Mouse (Mus musculus) lung, postnatal 0 days (tissue): ENCODE data around the gene Ccdc184. TPM values are rescaled to one million over a fixed set of nuclear protein-coding genes. Genes with fewer than 3 reads are reported as not detected.
A peak's percentile ranks its signal among the peaks of the same experiment; 100 is the strongest.

ENCODE experiments used
- ATAC-seq: fragments of 200-750 bp; cut with Nextera tagmentation; 2 replicates; pipeline ENCODE4 v1.8.0; 2017; ENCODE audit warnings: moderate library complexity
- DNase-seq: peaks from one replicate; pipeline ENCODE4 v3.0.0-alpha.2; 2016; ENCODE audit warnings: low spot score
- H3K27ac ChIP-seq: fragments of 300-500 bp; sonication (generic); 2 replicates; pipeline ENCODE4 v1.5.1; 2014; ENCODE audit warnings: antibody characterized with exemption, mild to moderate bottlenecking, low read length, mixed read lengths
- H3K27me3 ChIP-seq: fragments of 300-500 bp; sonication (generic); replicated peaks from 2 replicates; pipeline ENCODE4 v1.6.1; 2014; ENCODE audit warnings: low read length, mixed read lengths; ENCODE audit not compliant: insufficient read depth
- H3K36me3 ChIP-seq: fragments of 300-500 bp; sonication (generic); 2 replicates; pipeline ENCODE4 v1.6.1; 2014; ENCODE audit warnings: low read length, mixed read lengths; ENCODE audit not compliant: insufficient read depth
- H3K4me1 ChIP-seq: fragments of 300-500 bp; sonication (generic); 2 replicates; pipeline ENCODE4 v1.6.1; 2014; ENCODE audit warnings: antibody characterized with exemption, low read depth, low read length, mixed read lengths; ENCODE audit not compliant: insufficient read depth
- H3K4me2 ChIP-seq: fragments of 300-500 bp; sonication (generic); replicated peaks from 2 replicates; pipeline ENCODE4 v1.6.1; 2014; ENCODE audit warnings: low read depth, mild to moderate bottlenecking, low read length, moderate library complexity, mixed read lengths
- H3K4me3 ChIP-seq: fragments of 300-500 bp; sonication (generic); 2 replicates; pipeline ENCODE4 v1.5.1; 2014; ENCODE audit warnings: low read depth, low read length
- H3K9ac ChIP-seq: fragments of 300-500 bp; sonication (generic); replicated peaks from 2 replicates; pipeline ENCODE4 v1.6.1; 2014; ENCODE audit warnings: low read depth, mild to moderate bottlenecking
- H3K9me3 ChIP-seq: fragments of 300-500 bp; sonication (generic); 2 replicates; pipeline ENCODE4 v1.6.1; 2016; ENCODE audit warnings: low read length, mixed read lengths
- CTCF ChIP-seq: IDR thresholded peaks from 2 replicates; pipeline ENCODE4 v1.5.1; 2016; ENCODE audit warnings: antibody characterized with exemption, mild to moderate bottlenecking
- EP300 ChIP-seq: IDR thresholded peaks from 2 replicates; pipeline ENCODE4 v1.6.1; 2016; ENCODE audit warnings: antibody characterized with exemption, mild to moderate bottlenecking, control low read depth
- WGBS: fragments of 180-500 bp; shearing (Covaris S2); extraction: QIAGEN DNeasy Blood & Tissue Kit; methylation state at CpG from one replicate; pipeline ENCODE4 v1.1.7; 2014; 5-methylcytosine and 5-hydroxymethylcytosine counted together
- polyA plus RNA-seq: library from polyadenylated mRNA; unstranded; fragments of >200 nt; fragmentation: Nextera tagmentation; extraction: Ambion mirVana; gene quantifications from 2 replicates; pipeline ENCODE4 v1.2.1, GENCODE M21; 2015

Gene Ccdc184
- polyA plus RNA-seq, 1 experiment from 2014 or later: 0.04 TPM

DNA sequence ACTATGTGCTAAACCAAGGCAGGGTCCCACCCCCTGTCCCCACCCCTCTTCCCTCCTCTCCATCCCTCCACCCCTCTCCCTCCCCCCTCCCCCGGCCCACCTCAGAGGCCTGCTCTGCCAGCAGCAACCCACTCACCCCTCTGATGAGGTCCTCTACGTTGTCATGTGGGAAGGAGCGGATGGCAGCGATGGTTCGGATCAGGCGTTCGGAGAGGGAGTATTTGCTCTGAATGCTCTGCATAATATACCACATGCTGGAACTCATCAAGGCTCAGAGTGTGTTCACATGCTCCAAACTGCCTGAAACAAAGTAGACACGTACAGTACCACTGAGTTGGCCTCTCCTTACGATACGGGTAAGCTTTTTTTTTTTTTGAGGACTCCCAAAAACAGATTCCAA is 24.4 kb upstream of the Ccdc184 start:
- H3K36me3 ChIP-seq: peaks cover 18% of the 10 kb centered on the region; the same call in 1 of the 2 replicates
- H3K27me3 ChIP-seq: no peaks in the 10 kb centered on the region
- no peak overlapping the region for H3K27ac ChIP-seq
- TF ChIP-seq CTCF: no peak
- no peak for TF ChIP-seq EP300
- no peak overlapping the region for H3K4me3 ChIP-seq
- no peak overlapping the region for H3K9ac ChIP-seq
- peaks cover 7% of the 10 kb centered on the region; the same call in 1 of the 2 replicates for H3K4me1 ChIP-seq
- H3K4me2 ChIP-seq: no peak overlapping the region
- ATAC-seq: no peak
- H3K9me3 ChIP-seq: no peaks in the 10 kb centered on the region
- no peak for DNase-seq
- WGBS: 86% methylated on average over 9 of the region's 10 CpGs

DNA sequence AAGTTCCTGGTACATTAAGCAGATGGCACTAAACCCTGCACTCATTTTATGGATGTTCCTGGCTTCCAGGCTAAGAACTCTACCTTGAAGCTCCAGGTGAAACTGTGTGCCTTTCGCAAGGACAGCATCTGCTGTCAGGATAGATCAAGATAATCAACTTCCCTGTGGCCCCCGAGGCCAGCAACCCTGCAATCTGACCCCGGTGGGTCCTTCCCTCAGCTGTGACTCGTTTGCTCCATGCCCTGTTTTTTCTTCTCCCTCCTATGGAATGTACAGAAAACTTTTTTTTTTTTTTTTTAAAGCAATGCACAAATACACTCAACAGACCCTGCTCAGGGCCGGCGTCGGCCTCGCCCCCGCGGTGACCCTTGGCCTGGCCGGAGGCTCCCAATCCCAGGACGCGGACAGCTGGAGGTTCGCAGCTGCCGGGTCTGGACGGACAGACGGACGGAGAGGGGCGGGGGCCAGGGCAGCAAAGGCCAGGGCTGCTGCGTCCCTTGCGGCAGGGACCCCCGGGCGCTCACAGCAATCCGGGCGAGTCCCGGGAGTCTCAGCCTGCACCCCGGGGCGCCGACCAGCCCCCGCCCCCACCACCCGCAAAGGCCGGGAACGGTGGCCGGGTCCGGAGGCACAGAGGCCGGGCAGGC is 22.0 kb upstream of the Ccdc184 start:
- Histone ChIP-seq H3K4me1 (peaks cover 7% of the 10 kb centered on the region; the same call in 1 of the 2 replicates), H3K27me3 (no peaks in the 10 kb centered on the region), H3K4me2 (peak overlapping the region; percentile 88), H3K36me3 (peaks cover 13% of the 10 kb centered on the region; the same call in 1 of the 2 replicates), H3K4me3 (peak overlapping the region; percentile 94), H3K27ac (peak overlapping the region; percentile 85), H3K9me3 (no peaks in the 10 kb centered on the region), H3K9ac (peak overlapping the region; percentile 91)
- under 1% methylated on average over 21 of the region's 36 CpGs for WGBS
- peak; percentile 44 for DNase-seq
- ATAC-seq: peak; percentile 57
- TF ChIP-seq EP300 (no peak), CTCF (no peak)

DNA sequence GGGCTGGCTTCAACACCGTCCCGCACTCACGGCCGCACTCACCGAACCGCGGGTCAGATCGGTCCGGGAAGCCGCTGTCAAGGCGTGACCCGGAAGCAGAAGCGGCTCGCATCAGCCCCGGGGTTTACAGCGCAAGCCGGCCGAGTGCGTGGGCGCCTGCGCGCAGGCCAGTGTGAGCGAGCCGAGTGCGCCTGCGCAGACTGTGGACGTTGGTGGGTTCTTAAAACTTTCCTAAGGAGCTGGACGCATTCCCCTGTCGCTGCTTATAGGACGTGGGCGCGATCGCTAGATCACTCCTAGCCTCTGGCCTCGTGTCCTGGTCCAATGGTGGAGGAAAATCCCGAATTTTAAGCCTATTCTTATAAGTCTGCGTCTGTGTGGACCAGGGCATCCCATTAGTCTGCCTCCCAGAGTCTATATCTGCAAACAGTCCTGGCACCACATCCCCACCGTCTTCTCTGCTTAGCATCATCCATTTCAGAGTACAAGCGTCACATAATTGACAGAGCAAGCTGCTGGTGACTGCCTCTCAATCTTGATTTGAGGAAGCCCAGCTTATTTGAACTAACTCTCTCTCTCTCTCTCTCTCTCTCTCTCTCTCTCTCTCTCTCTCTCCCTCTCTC is 21.3 kb upstream of the Ccdc184 start:
- Histone ChIP-seq H3K9ac (peak overlapping the region; percentile 91), H3K27ac (peak overlapping the region; percentile 85), H3K4me3 (peak overlapping the region; percentile 94), H3K9me3 (no peaks in the 10 kb centered on the region), H3K4me1 (peaks cover 7% of the 10 kb centered on the region; the same call in 1 of the 2 replicates), H3K4me2 (peak overlapping the region; percentile 88), H3K27me3 (no peaks in the 10 kb centered on the region), H3K36me3 (peaks cover 10% of the 10 kb centered on the region; the same call in 1 of the 2 replicates)
- TF ChIP-seq EP300: no peak
- no peak for TF ChIP-seq CTCF
- ATAC-seq (peak; percentile 99), DNase-seq (peak; percentile 98)
- under 1% methylated on average over 36 of the region's 38 CpGs for WGBS

DNA sequence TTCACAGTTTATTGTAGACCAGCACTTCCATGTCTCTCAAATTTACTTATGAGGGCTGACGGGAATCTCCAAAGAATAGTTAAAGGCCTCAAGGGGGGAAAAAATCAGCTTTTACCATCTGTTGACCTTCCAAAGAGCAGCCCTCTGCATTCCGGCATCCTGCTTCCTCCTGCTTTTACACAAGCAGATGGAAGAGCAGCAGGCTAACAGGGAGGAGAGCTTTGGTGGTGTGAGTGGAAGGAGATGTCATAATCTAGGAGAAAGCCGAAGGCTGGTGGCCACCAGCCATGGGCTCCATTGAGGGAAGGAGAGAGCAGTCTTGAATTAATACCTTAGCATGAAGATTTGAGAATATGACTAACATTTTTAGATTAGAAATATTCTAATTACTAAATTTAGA is 18.6 kb upstream of the Ccdc184 start:
- Histone ChIP-seq H3K27me3 (no peaks in the 10 kb centered on the region), H3K27ac (no peak overlapping the region), H3K4me2 (no peak overlapping the region), H3K4me1 (peaks cover 7% of the 10 kb centered on the region; the same call in 1 of the 2 replicates), H3K36me3 (no peaks in the 10 kb centered on the region), H3K9me3 (no peaks in the 10 kb centered on the region), H3K4me3 (no peak overlapping the region), H3K9ac (no peak overlapping the region)
- WGBS: 68% methylated on average over 3 of the region's 3 CpGs
- DNase-seq: no peak
- TF ChIP-seq CTCF (no peak), EP300 (no peak)
- ATAC-seq: no peak

DNA sequence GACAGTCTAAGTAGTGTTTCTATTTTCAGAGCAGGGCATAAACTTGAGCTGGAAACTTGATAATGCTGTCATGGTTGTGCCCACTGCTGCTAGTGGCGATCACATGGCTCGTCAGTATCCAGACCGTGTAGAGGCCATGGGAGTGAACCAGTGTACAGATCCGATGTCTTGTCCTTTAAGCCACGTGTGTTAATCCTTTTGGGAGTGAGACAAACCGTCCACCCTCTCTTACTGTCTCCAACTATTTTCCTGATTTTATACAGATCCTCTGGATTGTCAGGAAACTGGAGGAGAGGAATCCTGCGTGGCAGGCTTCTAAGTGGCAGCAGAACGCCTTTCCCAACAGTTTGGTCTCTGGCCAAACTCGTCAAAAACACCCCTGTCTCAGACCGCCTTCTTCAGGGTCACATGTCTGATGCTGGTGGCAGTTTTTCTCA is 17.8 kb upstream of the Ccdc184 start:
- TF ChIP-seq CTCF: no peak
- no peak for TF ChIP-seq EP300
- H3K4me3 ChIP-seq: no peak overlapping the region
- H3K9me3 ChIP-seq: no peaks in the 10 kb centered on the region
- ATAC-seq: no peak
- no peaks in the 10 kb centered on the region for H3K27me3 ChIP-seq
- H3K27ac ChIP-seq: no peak overlapping the region
- no peak overlapping the region for H3K9ac ChIP-seq
- H3K4me2 ChIP-seq: no peak overlapping the region
- WGBS: 38% methylated on average over 10 of the region's 10 CpGs
- DNase-seq: peak; percentile 27
- peaks cover 7% of the 10 kb centered on the region; the same call in 1 of the 2 replicates for H3K4me1 ChIP-seq
- H3K36me3 ChIP-seq: no peaks in the 10 kb centered on the region

DNA sequence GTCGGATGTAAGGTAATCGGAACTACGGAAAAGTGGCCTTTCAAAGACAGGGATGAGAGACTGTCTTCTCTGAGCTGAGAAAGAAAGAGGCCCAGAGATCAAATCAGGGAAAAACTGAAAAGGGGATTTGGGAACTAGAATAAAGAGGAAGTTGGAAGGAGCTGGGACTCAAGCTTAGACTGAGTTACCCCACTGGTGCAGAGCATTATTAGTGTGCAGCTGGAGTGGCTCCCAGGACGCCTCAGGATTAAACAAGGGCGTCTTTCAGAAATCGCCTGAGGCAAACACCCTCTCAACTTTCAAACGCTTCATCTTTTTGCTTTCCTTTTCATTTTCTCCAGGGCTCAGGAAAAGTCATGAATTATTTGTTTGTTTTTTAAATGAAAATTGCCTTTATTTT is 14.0 kb upstream of the Ccdc184 start:
- Histone ChIP-seq H3K9me3 (no peaks in the 10 kb centered on the region), H3K27ac (no peak overlapping the region), H3K36me3 (no peaks in the 10 kb centered on the region), H3K9ac (no peak overlapping the region), H3K4me3 (no peak overlapping the region), H3K4me1 (no peaks in the 10 kb centered on the region), H3K4me2 (no peak overlapping the region), H3K27me3 (no peaks in the 10 kb centered on the region)
- ATAC-seq (no peak), DNase-seq (peak; percentile 14)
- 61% methylated on average over 7 of the region's 7 CpGs for WGBS
- TF ChIP-seq CTCF: no peak
- TF ChIP-seq EP300: no peak
